Mouse (Mus musculus) MEL (cell line): ENCODE results near the gene Wiz.

Source experiments
- CHD2 ChIP-seq: IDR thresholded peaks from 2 replicates; pipeline ENCODE4 v1.6.1; 2011; ENCODE audit warnings: low read length, improper control_type of control experiment
- CTCF ChIP-seq, 3 experiments: IDR thresholded peaks in 2 of 3; conservative IDR thresholded peaks in 1 of 3; 2 replicates each; pipeline ENCODE4 v1.5.1; 2011 to 2012; ENCODE audit warnings: low read length in 3 of 3, low read depth in 2 of 3, mild to moderate bottlenecking in 2 of 3, improper control_type of control experiment in 1 of 3, inconsistent platforms in 1 of 3, mixed read lengths in 1 of 3, moderate library complexity in 1 of 3; ENCODE audit not compliant: control insufficient read depth in 1 of 3, insufficient read depth in 1 of 3, poor library complexity in 1 of 3, severe bottlenecking in 1 of 3
- E2F4 ChIP-seq: IDR thresholded peaks from 2 replicates; pipeline ENCODE4 v1.6.1; 2011; ENCODE audit warnings: low read depth, low read length, improper control_type of control experiment, borderline replicate concordance
- ELF1 ChIP-seq: IDR thresholded peaks from 2 replicates; pipeline ENCODE4 v1.6.1; 2014; ENCODE audit warnings: low read depth, mild to moderate bottlenecking, inconsistent platforms, low read length, improper control_type of control experiment, moderate library complexity
- EP300 ChIP-seq, 2 experiments: IDR thresholded peaks; 2 replicates each; pipeline ENCODE4 v1.6.1; 2011; ENCODE audit warnings: improper control_type of control experiment in 2 of 2, low read length in 2 of 2, low read depth in 1 of 2, mild to moderate bottlenecking in 1 of 2
- GABPA ChIP-seq: IDR thresholded peaks from 2 replicates; pipeline ENCODE4 v1.6.1; 2012; ENCODE audit warnings: low read depth, mild to moderate bottlenecking, inconsistent platforms, low read length, improper control_type of control experiment, moderate library complexity
- RAD21 ChIP-seq: IDR thresholded peaks from 2 replicates; pipeline ENCODE4 v1.6.1; 2011; ENCODE audit warnings: mild to moderate bottlenecking, low read depth, low read length, improper control_type of control experiment
- TBP ChIP-seq: IDR thresholded peaks from 2 replicates; pipeline ENCODE4 v1.8.0; 2011; ENCODE audit warnings: low read depth, low read length, improper control_type of control experiment
- USF2 ChIP-seq, 2 experiments: IDR thresholded peaks; 2 replicates each; pipeline ENCODE4 v1.6.1; 2011 to 2012; ENCODE audit warnings: improper control_type of control experiment in 2 of 2, low read length in 2 of 2, borderline replicate concordance in 1 of 2, inconsistent platforms in 1 of 2, low read depth in 1 of 2, mild to moderate bottlenecking in 1 of 2; ENCODE audit not compliant: insufficient read depth in 1 of 2
- ZKSCAN1 ChIP-seq: IDR thresholded peaks from 2 replicates; pipeline ENCODE4 v1.6.1; 2012; ENCODE audit warnings: low read depth, mild to moderate bottlenecking, inconsistent platforms, low read length, improper control_type of control experiment, moderate library complexity

DNA sequence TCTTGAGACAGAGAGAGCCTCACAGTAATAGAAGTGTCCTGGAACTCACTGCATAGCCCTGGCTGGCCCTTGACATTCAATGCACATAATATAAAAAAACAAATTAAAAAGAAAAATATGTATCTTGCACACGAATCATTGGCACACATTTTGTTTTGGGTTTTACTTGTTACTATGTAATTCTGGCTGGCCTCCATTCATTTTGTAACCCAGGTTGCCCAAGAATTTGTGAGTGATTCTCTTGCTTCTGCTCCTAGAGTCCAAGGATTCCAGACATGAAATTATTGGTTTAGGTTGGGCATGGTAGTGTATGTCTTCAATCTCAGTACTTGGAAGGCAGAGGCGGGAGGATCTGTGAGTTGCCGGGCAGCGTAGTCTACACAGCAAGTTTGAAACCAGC lies 47.9 kb upstream of the Wiz start:
- TF ChIP-seq EP300 (IDR thresholded peaks at IDR 0.05; ENCODE audit: low read depth in 1 of 2, low read length in 2 of 2) (no peak), CTCF (IDR thresholded peaks at IDR 0.05 in 2 of 3, conservative IDR thresholded peaks at IDR 0.05 in 1 of 3; ENCODE audit: control insufficient read depth in 1 of 3, insufficient read depth in 1 of 3, low read depth in 2 of 3, low read length in 3 of 3, poor library complexity in 1 of 3, severe bottlenecking in 1 of 3) (no peak), E2F4 (no peak), USF2 (IDR thresholded peaks at IDR 0.05; ENCODE audit: borderline replicate concordance in 1 of 2, insufficient read depth in 1 of 2, low read depth in 1 of 2, low read length in 2 of 2) (no peak), GABPA (no peak), ZKSCAN1 (no peak), CHD2 (no peak), RAD21 (no peak), ELF1 (no peak), TBP (no peak)
